Comparison of ENCODE assay signal across 10 mouse cellular contexts in genomic region chr4:126130502-126130901, GRCm38 (mm10). TPM values are rescaled to one million over a fixed set of nuclear protein-coding genes. Genes with fewer than 3 reads are reported as not detected.
DNase-seq lines count a peak whose midpoint lies in the region; ATAC-seq lines count a peak whose summit lies in the region.
"Had no signal": no experiment of that assay in that cellular context is flagged by ENCODE, and none has a peak within 500 bp of the region (broad histone marks: within the 10 kb centered on the region; RNA-seq: fewer than 3 reads in every experiment).

No protein-coding gene starts in this region.

- H3K9ac ChIP-seq in heart, embryonic 11.5 days (ENCODE audit: low read depth, low read length) = no peak overlapping the region
- 0 out of 2 replicates have a peak overlapping the region, but pooled peaks have one; percentile 4 for H3K9ac ChIP-seq in embryonic facial prominence, embryonic 13.5 days

- peaks cover 16% of the 10 kb centered on the region for H3K36me3 ChIP-seq in heart, embryonic 11.5 days (ENCODE audit: control insufficient read depth, insufficient read depth, low read length)
- peaks cover 84% of the 10 kb centered on the region for H3K36me3 ChIP-seq in embryonic facial prominence, embryonic 13.5 days

- H3K4me3 ChIP-seq in heart, embryonic 11.5 days (ENCODE audit: low read depth, low read length) = no peak overlapping the region
- H3K4me3 ChIP-seq in embryonic facial prominence, embryonic 13.5 days = no peak overlapping the region

- H3K27ac ChIP-seq in heart, embryonic 11.5 days (ENCODE audit: low read depth, low read length) = peak overlapping the region; percentile 73
- H3K27ac ChIP-seq in embryonic facial prominence, embryonic 13.5 days = peak overlapping the region; percentile 80

- no peaks in the 10 kb centered on the region for H3K9me3 ChIP-seq in heart, embryonic 11.5 days (replicated peaks; ENCODE audit: control insufficient read depth, low read length)
- H3K9me3 ChIP-seq in embryonic facial prominence, embryonic 13.5 days = no peaks in the 10 kb centered on the region

- 48% methylated on average over 11 of the region's 11 CpGs for WGBS in heart, embryonic 11.5 days (ENCODE audit: insufficient replicate concordance)
- 41% methylated on average over 11 of the region's 11 CpGs for WGBS in embryonic facial prominence, embryonic 13.5 days

- H3K27me3 ChIP-seq in heart, embryonic 11.5 days (ENCODE audit: control insufficient read depth, insufficient read depth, low read length) = no peaks in the 10 kb centered on the region
- H3K27me3 ChIP-seq in embryonic facial prominence, embryonic 13.5 days = no peaks in the 10 kb centered on the region

- no peak overlapping the region; the same call in 1 of the 2 replicates for H3K4me2 ChIP-seq in heart, embryonic 11.5 days
- peak overlapping the region; percentile 27 for H3K4me2 ChIP-seq in embryonic facial prominence, embryonic 13.5 days

- peaks cover 27% of the 10 kb centered on the region for H3K4me1 ChIP-seq in heart, embryonic 11.5 days (ENCODE audit: control insufficient read depth, insufficient read depth, low read length)
- peaks cover 41% of the 10 kb centered on the region for H3K4me1 ChIP-seq in embryonic facial prominence, embryonic 13.5 days

- no peak for DNase-seq in heart, adult 11 months
- peak; percentile 82 for DNase-seq in kidney, postnatal 10 days
- peak; percentile 71 to 92 for DNase-seq in lung, postnatal 4 days
- DNase-seq in retina, postnatal 1 day = no peak
- DNase-seq in ovary, postnatal 36 days (ENCODE audit: low spot score) = no peak
- DNase-seq: thymus, postnatal 14 days had no signal

- no peak for ATAC-seq in heart, embryonic 11.5 days (replicated peaks; ENCODE audit: insufficient number of reproducible peaks, low FRiP score, low TSS enrichment)
- ATAC-seq in embryonic facial prominence, embryonic 13.5 days (ENCODE audit: insufficient number of reproducible peaks, insufficient read depth, low FRiP score, low TSS enrichment, low read depth) = no peak
- ATAC-seq in erythroid progenitor cell, adult 5-6 weeks (replicated peaks; ENCODE audit: low FRiP score, poor library complexity, severe bottlenecking) = no peak

RNA-seq across cellular contexts. Expression of gene Eva1b, which starts 17.0 kb away (rescaled TPM):
- 31.9 and 33.5 TPM in 2 replicates for polyA plus RNA-seq in heart, embryonic 11.5 days (2014; fragmentation: Nextera tagmentation; extraction: Ambion mirVana)
- 70.2 and 78.2 TPM in 2 replicates for polyA plus RNA-seq in embryonic facial prominence, embryonic 13.5 days (2015; fragmentation: Nextera tagmentation; extraction: Ambion mirVana)
- total RNA-seq in erythroid progenitor cell, adult 5-6 weeks (2015; ENCODE audit: low replicate concordance) = not detected in 2 replicates
- total RNA-seq in erythroid progenitor cell, adult 5-6 weeks (2017; ENCODE audit: low replicate concordance) = 0.51 TPM in 1 of 2 replicates, not detected in the other

RNA-seq across cellular contexts. Expression of gene Stk40, which starts 26.7 kb away (rescaled TPM):
- polyA plus RNA-seq in heart, embryonic 11.5 days (2014; fragmentation: Nextera tagmentation; extraction: Ambion mirVana) = 18.5 and 23.2 TPM in 2 replicates
- 34.9 and 36.6 TPM in 2 replicates for polyA plus RNA-seq in embryonic facial prominence, embryonic 13.5 days (2015; fragmentation: Nextera tagmentation; extraction: Ambion mirVana)
- total RNA-seq in erythroid progenitor cell, adult 5-6 weeks (2015; ENCODE audit: low replicate concordance) = 4.7 and 10.1 TPM in 2 replicates
- 2.4 and 6.4 TPM in 2 replicates for total RNA-seq in erythroid progenitor cell, adult 5-6 weeks (2017; ENCODE audit: low replicate concordance)

RNA-seq across cellular contexts. Expression of gene Sh3d21, which starts 32.8 kb away (rescaled TPM):
- polyA plus RNA-seq in heart, embryonic 11.5 days (2014; fragmentation: Nextera tagmentation; extraction: Ambion mirVana) = 2.7 and 3.1 TPM in 2 replicates
- polyA plus RNA-seq in embryonic facial prominence, embryonic 13.5 days (2015; fragmentation: Nextera tagmentation; extraction: Ambion mirVana) = 8.6 and 10.3 TPM in 2 replicates
- total RNA-seq in erythroid progenitor cell, adult 5-6 weeks (2015; ENCODE audit: low replicate concordance) = 1.8 TPM in 1 of 2 replicates, not detected in the other
- total RNA-seq in erythroid progenitor cell, adult 5-6 weeks (2017; ENCODE audit: low replicate concordance) = 0.90 TPM in 1 of 2 replicates, not detected in the other
- total RNA-seq: monocyte, adult 5-6 weeks had no signal

RNA-seq across cellular contexts. Expression of gene Lsm10, which starts 34.1 kb away (rescaled TPM):
- 42.8 and 44.5 TPM in 2 replicates for polyA plus RNA-seq in heart, embryonic 11.5 days (2014; fragmentation: Nextera tagmentation; extraction: Ambion mirVana)
- 46.7 and 50.3 TPM in 2 replicates for polyA plus RNA-seq in embryonic facial prominence, embryonic 13.5 days (2015; fragmentation: Nextera tagmentation; extraction: Ambion mirVana)
- 18.0 and 73.2 TPM in 2 replicates for total RNA-seq in erythroid progenitor cell, adult 5-6 weeks (2015; ENCODE audit: low replicate concordance)
- total RNA-seq in erythroid progenitor cell, adult 5-6 weeks (2017; ENCODE audit: low replicate concordance) = 2.2 and 4.1 TPM in 2 replicates

Comparison
In these comparisons a context has a peak if more than half of its experiments do, and no peak if none do; other contexts are left out.
1. DNase-seq: peak in kidney, postnatal 10 days (single experiment) and lung, postnatal 4 days (2 of 2); none in heart, adult 11 months (single experiment), retina, postnatal 1 day (single experiment) and ovary, postnatal 36 days (single experiment).